Mouse (Mus musculus) embryonic facial prominence, embryonic 14.5 days (tissue): Measurements from ENCODE around the gene Slc44a4. TPM values are rescaled to one million over a fixed set of nuclear protein-coding genes. Genes with fewer than 3 reads are reported as not detected.

Source experiments
- ATAC-seq: fragments of 200-750 bp; cut with Nextera tagmentation; 2 replicates; pipeline ENCODE4 v1.8.0; 2017; ENCODE audit warnings: low read depth, moderate number of reproducible peaks, moderate TSS enrichment
- DNase-seq: peaks from one replicate; pipeline ENCODE4 v3.0.0-alpha.2; 2015; ENCODE audit warnings: low spot score
- H3K27ac ChIP-seq: fragments of 300-500 bp; sonication (generic); replicated peaks from 2 replicates; pipeline ENCODE4 v1.5.1; 2014; ENCODE audit warnings: low read depth, mild to moderate bottlenecking, low read length, moderate library complexity
- H3K27me3 ChIP-seq: fragments of 300-500 bp; sonication (generic); replicated peaks from 2 replicates; pipeline ENCODE4 v1.6.1; 2014; ENCODE audit warnings: low read length; ENCODE audit not compliant: control insufficient read depth, insufficient read depth
- H3K36me3 ChIP-seq: fragments of 300-500 bp; sonication (generic); 2 replicates; pipeline ENCODE4 v1.6.1; 2014; ENCODE audit warnings: low read length, mixed read lengths; ENCODE audit not compliant: control insufficient read depth, insufficient read depth
- H3K4me1 ChIP-seq: fragments of 300-500 bp; sonication (generic); 2 replicates; pipeline ENCODE4 v1.6.1; 2014; ENCODE audit warnings: antibody characterized with exemption, low read length; ENCODE audit not compliant: control insufficient read depth, insufficient read depth
- H3K4me2 ChIP-seq: fragments of 300-500 bp; sonication (generic); 2 replicates; pipeline ENCODE4 v1.6.1; 2014; ENCODE audit warnings: low read depth, mild to moderate bottlenecking, low read length, moderate library complexity, mixed read lengths
- H3K4me3 ChIP-seq: fragments of 300-500 bp; sonication (generic); 2 replicates; pipeline ENCODE4 v1.5.1; 2014; ENCODE audit warnings: low read depth, mild to moderate bottlenecking, low read length
- H3K9ac ChIP-seq: fragments of 300-500 bp; sonication (generic); 2 replicates; pipeline ENCODE4 v1.6.1; 2014; ENCODE audit warnings: low read depth, mild to moderate bottlenecking, low read length, moderate library complexity, mixed read lengths
- H3K9me3 ChIP-seq: fragments of 300-500 bp; sonication (generic); 2 replicates; pipeline ENCODE4 v1.6.1; 2016; ENCODE audit warnings: low read length; ENCODE audit not compliant: control insufficient read depth
- WGBS: fragments of 180-500 bp; shearing (Covaris S2); extraction: QIAGEN DNeasy Blood & Tissue Kit; methylation state at CpG from one replicate; pipeline ENCODE4 v1.1.7; 2014; 5-methylcytosine and 5-hydroxymethylcytosine counted together
- polyA plus RNA-seq: library from polyadenylated mRNA; unstranded; fragments of >200 nt; fragmentation: Nextera tagmentation; extraction: Ambion mirVana; gene quantifications from 2 replicates; pipeline ENCODE4 v1.2.1, GENCODE M21; 2014

Gene Slc44a4
- 0.14 and 0.53 TPM in 2 replicates for polyA plus RNA-seq

- Histone ChIP-seq H3K4me3 (no peak within 1 kb of the TSS), H3K27ac (no peak within 1 kb of the TSS), H3K9ac (peak within 1 kb of the TSS; percentile 15; the same call in 1 of the 2 replicates), H3K9me3 (no peaks in the 10 kb centered on the region), H3K36me3 (peaks cover 50% of the 10 kb centered on the region), H3K27me3 (no peaks in the 10 kb centered on the region), H3K4me2 (no peak within 1 kb of the TSS), H3K4me1 (no peaks in the 10 kb centered on the region)
- no peak for DNase-seq
- no peak; the same call in 1 of the 2 replicates for ATAC-seq
- 36% methylated on average over 18 of the region's 18 CpGs for WGBS
Measured at GRCm38 (mm10) chr17:34913930-34914665, at the start of gene Slc44a4. TSS of gene Slc44a4 (plus strand) at chr17:34914466.

- 51% methylated on average over 7 of the region's 7 CpGs for WGBS
- Histone ChIP-seq H3K9me3 (no peaks in the 10 kb centered on the region), H3K27ac (no peak overlapping the region), H3K36me3 (no peaks in the 10 kb centered on the region), H3K27me3 (no peaks in the 10 kb centered on the region), H3K9ac (no peak overlapping the region), H3K4me1 (no peaks in the 10 kb centered on the region), H3K4me3 (no peak overlapping the region), H3K4me2 (no peak overlapping the region)
- DNase-seq (no peak), ATAC-seq (no peak)
Measured at GRCm38 (mm10) chr17:34865981-34866380, 48.3 kb upstream of the Slc44a4 start.

GRCm38 (mm10) chr17:34874321-34874720 is 39.9 kb upstream of the Slc44a4 start:
- Histone ChIP-seq H3K9me3 (no peaks in the 10 kb centered on the region), H3K27me3 (no peaks in the 10 kb centered on the region), H3K9ac (no peak overlapping the region), H3K36me3 (no peaks in the 10 kb centered on the region), H3K4me2 (no peak overlapping the region), H3K4me1 (peaks cover 1% of the 10 kb centered on the region; the same call in 1 of the 2 replicates), H3K27ac (no peak overlapping the region), H3K4me3 (no peak overlapping the region)
- ATAC-seq, result no peak
- no peak for DNase-seq
- 90% methylated on average over 6 of the region's 6 CpGs for WGBS

- peak within 1 kb of the TSS; percentile 23 for H3K4me2 ChIP-seq
Measured at GRCm38 (mm10) chr17:34879336-34879879, 34.9 kb upstream of the Slc44a4 start, which contains the start of gene Zbtb12. TSS of gene Zbtb12 (plus strand) at chr17:34879483.

GRCm38 (mm10) chr17:34881166-34881565 is 33.1 kb upstream of the Slc44a4 start:
- H3K27ac ChIP-seq, result no peak overlapping the region
- no peak overlapping the region for H3K4me3 ChIP-seq
- no peaks in the 10 kb centered on the region for H3K9me3 ChIP-seq
- H3K4me2 ChIP-seq, result no peak overlapping the region
- no peaks in the 10 kb centered on the region for H3K27me3 ChIP-seq
- peaks cover 13% of the 10 kb centered on the region; the same call in 1 of the 2 replicates for H3K4me1 ChIP-seq
- ATAC-seq (no peak), DNase-seq (no peak)
- no peak overlapping the region for H3K9ac ChIP-seq
- H3K36me3 ChIP-seq, result no peaks in the 10 kb centered on the region

More at GRCm38 (mm10) chr17:34879336-34879879, 34.9 kb upstream of the Slc44a4 start, which contains the start of gene Zbtb12:
- H3K36me3 ChIP-seq, result no peaks in the 10 kb centered on the region
- no peaks in the 10 kb centered on the region for H3K9me3 ChIP-seq
- ATAC-seq (peak; percentile 60; the same call in 1 of the 2 replicates), DNase-seq (peak; percentile 33)
- H3K27me3 ChIP-seq, result no peaks in the 10 kb centered on the region
- H3K27ac ChIP-seq, result 0 out of 2 replicates have a peak within 1 kb of the TSS, but pooled peaks have one; percentile 39
- no peak within 1 kb of the TSS; the same call in 1 of the 2 replicates for H3K9ac ChIP-seq
- peaks cover 13% of the 10 kb centered on the region; the same call in 1 of the 2 replicates for H3K4me1 ChIP-seq
- WGBS, result 48% methylated on average over 11 of the region's 11 CpGs
- no peak within 1 kb of the TSS for H3K4me3 ChIP-seq

- peak within 1 kb of the TSS; percentile 49; the same call in 1 of the 2 replicates for H3K9ac ChIP-seq
- H3K27me3 ChIP-seq, result no peaks in the 10 kb centered on the region
- H3K4me3 ChIP-seq, result peak within 1 kb of the TSS; percentile 17; the same call in 1 of the 2 replicates
- DNase-seq (no peak), ATAC-seq (no peak)
- H3K4me1 ChIP-seq, result peaks cover 13% of the 10 kb centered on the region; the same call in 1 of the 2 replicates
- no peaks in the 10 kb centered on the region for H3K36me3 ChIP-seq
- WGBS, result 5% methylated on average over 15 of the region's 15 CpGs
- no peak within 1 kb of the TSS for H3K27ac ChIP-seq
- peak within 1 kb of the TSS; percentile 37 for H3K4me2 ChIP-seq
- no peaks in the 10 kb centered on the region for H3K9me3 ChIP-seq
Measured at GRCm38 (mm10) chr17:34881683-34882310, 32.5 kb upstream of the Slc44a4 start, which contains the start of gene Gm20547. TSS of gene Gm20547 (minus strand) at chr17:34882042.

GRCm38 (mm10) chr17:34883332-34883731 is 30.9 kb upstream of the Slc44a4 start:
- H3K4me2 ChIP-seq, result no peak overlapping the region
- ATAC-seq, result no peak
- 60% methylated on average over 3 of the region's 3 CpGs for WGBS

GRCm38 (mm10) chr17:34884704-34885103 is 29.6 kb upstream of the Slc44a4 start:
- 88% methylated on average over 6 of the region's 6 CpGs for WGBS
- ATAC-seq (no peak), DNase-seq (no peak)
- Histone ChIP-seq H3K27ac (no peak overlapping the region; the same call in 1 of the 2 replicates), H3K4me1 (peaks cover 8% of the 10 kb centered on the region; the same call in 1 of the 2 replicates), H3K9me3 (no peaks in the 10 kb centered on the region), H3K4me3 (no peak overlapping the region), H3K36me3 (no peaks in the 10 kb centered on the region), H3K27me3 (no peaks in the 10 kb centered on the region), H3K9ac (no peak overlapping the region), H3K4me2 (no peak overlapping the region)

More at GRCm38 (mm10) chr17:34883332-34883731, 30.9 kb upstream of the Slc44a4 start:
- Histone ChIP-seq H3K27ac (0 out of 2 replicates have a peak overlapping the region, but pooled peaks have one; percentile 34), H3K9me3 (no peaks in the 10 kb centered on the region), H3K4me3 (no peak overlapping the region), H3K4me1 (peaks cover 13% of the 10 kb centered on the region; the same call in 1 of the 2 replicates), H3K9ac (no peak overlapping the region), H3K27me3 (no peaks in the 10 kb centered on the region), H3K36me3 (no peaks in the 10 kb centered on the region)
- DNase-seq, result no peak
